Mouse (Mus musculus): ENCODE results near the gene Gpx3. TPM values are rescaled to one million over a fixed set of nuclear protein-coding genes. Genes with fewer than 3 reads are reported as not detected.

The Gpx3 gene
- polyA plus RNA-seq, 1 experiment from 2014 or later, result 156 TPM

DNA sequence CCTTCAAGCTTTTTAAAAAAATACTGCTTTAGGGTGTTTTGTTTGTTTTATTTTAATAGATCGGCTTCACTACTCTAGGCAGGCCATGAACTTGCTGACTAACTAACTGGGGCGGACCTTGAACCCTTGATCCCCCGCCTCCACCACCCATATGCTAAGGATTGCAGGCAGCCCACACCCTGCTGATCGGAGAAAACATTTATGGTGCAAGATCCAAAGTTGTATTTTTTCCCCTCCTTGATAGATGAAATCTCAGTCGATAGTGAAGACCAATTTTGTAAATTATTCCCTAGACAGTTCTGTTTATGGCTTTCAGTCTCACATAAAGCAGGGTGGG is 35.2 kb upstream of the Gpx3 start:
- Histone ChIP-seq H3K9ac (peak overlapping the region; percentile 97), H3K27me3 (no peaks in the 10 kb centered on the region), H3K9me3 (replicated peaks) (no peaks in the 10 kb centered on the region), H3K27ac (peak overlapping the region; percentile 90), H3K4me1 (peaks cover 39% of the 10 kb centered on the region), H3K36me3 (peaks cover 26% of the 10 kb centered on the region), H3K4me2 (peak overlapping the region; percentile 65), H3K4me3 (replicated peaks) (peak overlapping the region; percentile 68)
- peak; percentile 50 for ATAC-seq (replicated peaks; ENCODE audit: low FRiP score)
- under 1% methylated on average over 5 of the region's 5 CpGs for WGBS

GRCm38 (mm10) chr11:54867903-54868434 is 34.3 kb upstream of the Gpx3 start:
- peak overlapping the region; percentile 68 for H3K4me3 ChIP-seq (replicated peaks)
- no peak for ATAC-seq (replicated peaks; ENCODE audit: low FRiP score)
- no peaks in the 10 kb centered on the region for H3K27me3 ChIP-seq
- H3K4me1 ChIP-seq, result peaks cover 34% of the 10 kb centered on the region
- 76% methylated on average over 3 of the region's 3 CpGs for WGBS
- H3K4me2 ChIP-seq, result peak overlapping the region; percentile 65
- peak overlapping the region; percentile 37; the same call in 1 of the 2 replicates for H3K27ac ChIP-seq
- H3K9me3 ChIP-seq (replicated peaks), result no peaks in the 10 kb centered on the region
- H3K9ac ChIP-seq, result no peak overlapping the region
- H3K36me3 ChIP-seq, result peaks cover 36% of the 10 kb centered on the region

GRCm38 (mm10) chr11:54868445-54868844 is 33.8 kb upstream of the Gpx3 start:
- H3K4me1 ChIP-seq, result peaks cover 32% of the 10 kb centered on the region
- no peaks in the 10 kb centered on the region for H3K9me3 ChIP-seq (replicated peaks)
- H3K4me2 ChIP-seq, result peak overlapping the region; percentile 65; the same call in 1 of the 2 replicates
- peaks cover 41% of the 10 kb centered on the region for H3K36me3 ChIP-seq
- no peak overlapping the region for H3K4me3 ChIP-seq (replicated peaks)
- H3K27me3 ChIP-seq, result no peaks in the 10 kb centered on the region
- H3K9ac ChIP-seq, result no peak overlapping the region
- 70% methylated on average over 2 of the region's 2 CpGs for WGBS
- no peak for ATAC-seq (replicated peaks; ENCODE audit: low FRiP score)
- 0 out of 2 replicates have a peak overlapping the region, but pooled peaks have one; percentile 37 for H3K27ac ChIP-seq

DNA sequence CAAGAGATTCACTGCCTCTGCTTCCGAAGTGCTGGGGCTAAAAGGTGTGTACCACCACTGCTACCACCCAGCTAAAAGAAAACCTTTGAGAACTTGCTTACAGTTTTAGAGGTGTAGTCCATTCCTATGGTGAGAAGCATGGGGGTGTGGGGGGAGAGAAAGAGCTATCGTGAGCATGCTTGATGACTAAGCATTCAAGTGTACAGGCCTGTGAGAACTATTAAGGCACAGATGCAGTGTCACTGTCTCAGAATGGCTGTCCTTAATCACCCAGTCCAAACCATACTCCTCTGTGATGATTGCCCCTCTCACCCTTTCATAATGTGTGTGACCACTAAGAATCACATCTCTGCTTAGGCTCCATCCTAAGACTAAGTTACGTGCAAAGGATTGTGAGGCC is 32.9 kb upstream of the Gpx3 start:
- ATAC-seq (replicated peaks; ENCODE audit: low FRiP score), result no peak
- Histone ChIP-seq H3K4me2 (no peak overlapping the region), H3K4me3 (replicated peaks) (no peak overlapping the region), H3K4me1 (peaks cover 32% of the 10 kb centered on the region), H3K27me3 (no peaks in the 10 kb centered on the region), H3K36me3 (peaks cover 49% of the 10 kb centered on the region), H3K27ac (no peak overlapping the region), H3K9ac (no peak overlapping the region), H3K9me3 (replicated peaks) (no peaks in the 10 kb centered on the region)
- WGBS, result 78% methylated on average over 3 of the region's 3 CpGs

- H3K4me1 ChIP-seq, result peaks cover 24% of the 10 kb centered on the region
- no peak overlapping the region for H3K4me2 ChIP-seq
- H3K27ac ChIP-seq, result no peak overlapping the region
- 79% methylated on average over 7 of the region's 7 CpGs for WGBS
- ATAC-seq (replicated peaks; ENCODE audit: low FRiP score), result no peak
- no peaks in the 10 kb centered on the region for H3K9me3 ChIP-seq (replicated peaks)
- peaks cover 51% of the 10 kb centered on the region for H3K36me3 ChIP-seq
- no peak overlapping the region for H3K9ac ChIP-seq
- no peaks in the 10 kb centered on the region for H3K27me3 ChIP-seq
- no peak overlapping the region for H3K4me3 ChIP-seq (replicated peaks)
Observed at GRCm38 (mm10) chr11:54871831-54872537, 30.3 kb upstream of the Gpx3 start.

- H3K9ac ChIP-seq, result no peak overlapping the region
- peaks cover 35% of the 10 kb centered on the region for H3K36me3 ChIP-seq
- no peak overlapping the region for H3K27ac ChIP-seq
- ATAC-seq (replicated peaks; ENCODE audit: low FRiP score), result no peak
- peaks cover 4% of the 10 kb centered on the region for H3K4me1 ChIP-seq
- no peak overlapping the region for H3K4me2 ChIP-seq
- H3K4me3 ChIP-seq (replicated peaks), result no peak overlapping the region
- no peaks in the 10 kb centered on the region for H3K9me3 ChIP-seq (replicated peaks)
- no peaks in the 10 kb centered on the region for H3K27me3 ChIP-seq
- WGBS, result 90% methylated on average over 5 of the region's 5 CpGs
Observed at GRCm38 (mm10) chr11:54876031-54876430, 26.2 kb upstream of the Gpx3 start.

DNA sequence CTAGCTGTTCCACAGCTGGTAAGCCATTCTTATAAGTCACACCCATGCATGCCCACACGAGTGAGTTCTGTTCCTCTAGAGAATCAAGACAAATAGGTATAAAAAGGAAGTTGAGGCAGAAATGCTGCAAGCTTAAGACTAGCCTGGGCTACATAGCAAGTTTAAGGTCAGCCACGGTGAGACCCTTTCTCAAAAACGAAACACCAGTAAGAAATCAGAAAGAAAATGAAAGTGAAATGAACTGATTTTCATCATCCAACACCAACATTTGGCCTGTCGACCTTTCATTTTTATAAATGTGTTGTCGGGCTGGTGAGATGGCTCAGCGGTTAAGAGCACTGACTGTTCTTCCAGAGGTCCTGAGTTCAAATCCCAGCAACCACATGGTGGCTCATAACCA is 23.4 kb upstream of the Gpx3 start:
- Histone ChIP-seq H3K27ac (no peak overlapping the region), H3K9me3 (replicated peaks) (no peaks in the 10 kb centered on the region), H3K4me3 (replicated peaks) (no peak overlapping the region), H3K4me2 (no peak overlapping the region), H3K4me1 (peaks cover 18% of the 10 kb centered on the region), H3K36me3 (peaks cover 6% of the 10 kb centered on the region), H3K9ac (no peak overlapping the region), H3K27me3 (no peaks in the 10 kb centered on the region)
- no peak for ATAC-seq (replicated peaks; ENCODE audit: low FRiP score)
- WGBS, result 82% methylated on average over 6 of the region's 6 CpGs

GRCm38 (mm10) chr11:54879434-54879833 is 22.8 kb upstream of the Gpx3 start:
- Histone ChIP-seq H3K36me3 (peaks cover under 1% of the 10 kb centered on the region), H3K4me3 (replicated peaks) (no peak overlapping the region), H3K9me3 (replicated peaks) (no peaks in the 10 kb centered on the region), H3K4me1 (peaks cover 19% of the 10 kb centered on the region), H3K4me2 (no peak overlapping the region), H3K9ac (no peak overlapping the region), H3K27me3 (no peaks in the 10 kb centered on the region), H3K27ac (no peak overlapping the region)
- ATAC-seq (replicated peaks; ENCODE audit: low FRiP score), result no peak
- 35% methylated on average over 4 of the region's 4 CpGs for WGBS

DNA sequence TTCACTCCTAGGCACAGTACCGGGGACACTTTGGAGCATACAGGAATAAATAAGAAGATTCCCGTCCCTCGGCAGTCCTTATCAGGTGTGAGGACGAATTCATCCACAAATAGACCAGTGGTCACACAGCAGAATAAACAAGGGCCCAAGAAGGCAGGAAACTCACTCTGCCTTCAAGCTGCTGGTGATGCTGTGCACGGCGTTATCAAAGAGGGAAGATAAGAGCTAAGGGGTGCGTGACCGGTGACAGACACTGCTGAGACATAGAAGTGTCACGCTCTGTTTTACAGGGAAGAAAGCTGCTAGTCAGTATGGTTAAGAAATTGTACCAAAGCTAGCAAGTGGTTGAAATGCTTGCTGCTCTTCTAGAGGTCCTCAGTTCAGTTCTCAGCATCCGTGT is 22.3 kb upstream of the Gpx3 start:
- WGBS, result 82% methylated on average over 10 of the region's 10 CpGs
- H3K9me3 ChIP-seq (replicated peaks), result no peaks in the 10 kb centered on the region
- ATAC-seq (replicated peaks; ENCODE audit: low FRiP score), result no peak

GRCm38 (mm10) chr11:54881051-54881474 is 21.2 kb upstream of the Gpx3 start:
- WGBS, result 15% methylated on average over 2 of the region's 2 CpGs
- H3K9ac ChIP-seq, result no peak overlapping the region
- ATAC-seq (replicated peaks; ENCODE audit: low FRiP score), result peak; percentile 68; the same call in 1 of the 2 replicates
- H3K4me2 ChIP-seq, result no peak overlapping the region
- no peak overlapping the region for H3K4me3 ChIP-seq (replicated peaks)
- no peaks in the 10 kb centered on the region for H3K36me3 ChIP-seq
- H3K27ac ChIP-seq, result peak overlapping the region; percentile 72
- H3K27me3 ChIP-seq, result no peaks in the 10 kb centered on the region
- H3K9me3 ChIP-seq (replicated peaks), result no peaks in the 10 kb centered on the region
- H3K4me1 ChIP-seq, result peaks cover 31% of the 10 kb centered on the region

More for the DNA sequence above, 22.3 kb upstream of the Gpx3 start:
- Histone ChIP-seq H3K4me2 (no peak overlapping the region), H3K27me3 (no peaks in the 10 kb centered on the region), H3K36me3 (no peaks in the 10 kb centered on the region), H3K9ac (no peak overlapping the region), H3K27ac (no peak overlapping the region), H3K4me1 (peaks cover 24% of the 10 kb centered on the region), H3K4me3 (replicated peaks) (no peak overlapping the region)

DNA sequence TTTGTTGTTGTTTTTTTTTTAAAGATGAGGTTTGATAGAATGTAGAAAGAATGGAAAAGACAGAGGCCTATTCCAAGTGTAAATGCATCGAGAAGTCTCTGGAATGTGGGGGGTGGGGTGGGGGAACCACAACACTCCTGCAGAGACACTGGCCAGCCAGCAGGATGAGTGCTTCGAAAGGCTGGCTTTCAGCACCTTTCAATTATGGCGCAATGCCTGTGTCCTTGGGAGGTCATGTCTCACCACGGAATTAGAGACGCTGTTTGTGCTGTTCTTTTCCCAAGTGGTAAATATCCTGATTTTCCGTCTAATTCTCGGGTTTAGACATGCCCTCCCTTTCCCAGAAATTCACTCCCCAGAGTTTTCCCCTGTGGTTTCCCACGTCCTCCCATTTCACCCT is 19.6 kb upstream of the Gpx3 start:
- H3K4me2 ChIP-seq, result no peak overlapping the region
- 40% methylated on average over 8 of the region's 8 CpGs for WGBS
- H3K27ac ChIP-seq, result no peak overlapping the region
- ATAC-seq (replicated peaks; ENCODE audit: low FRiP score), result no peak
- no peaks in the 10 kb centered on the region for H3K27me3 ChIP-seq
- no peaks in the 10 kb centered on the region for H3K9me3 ChIP-seq (replicated peaks)
- H3K9ac ChIP-seq, result no peak overlapping the region
- no peaks in the 10 kb centered on the region for H3K36me3 ChIP-seq
- no peak overlapping the region for H3K4me3 ChIP-seq (replicated peaks)
- H3K4me1 ChIP-seq, result peaks cover 31% of the 10 kb centered on the region

DNA sequence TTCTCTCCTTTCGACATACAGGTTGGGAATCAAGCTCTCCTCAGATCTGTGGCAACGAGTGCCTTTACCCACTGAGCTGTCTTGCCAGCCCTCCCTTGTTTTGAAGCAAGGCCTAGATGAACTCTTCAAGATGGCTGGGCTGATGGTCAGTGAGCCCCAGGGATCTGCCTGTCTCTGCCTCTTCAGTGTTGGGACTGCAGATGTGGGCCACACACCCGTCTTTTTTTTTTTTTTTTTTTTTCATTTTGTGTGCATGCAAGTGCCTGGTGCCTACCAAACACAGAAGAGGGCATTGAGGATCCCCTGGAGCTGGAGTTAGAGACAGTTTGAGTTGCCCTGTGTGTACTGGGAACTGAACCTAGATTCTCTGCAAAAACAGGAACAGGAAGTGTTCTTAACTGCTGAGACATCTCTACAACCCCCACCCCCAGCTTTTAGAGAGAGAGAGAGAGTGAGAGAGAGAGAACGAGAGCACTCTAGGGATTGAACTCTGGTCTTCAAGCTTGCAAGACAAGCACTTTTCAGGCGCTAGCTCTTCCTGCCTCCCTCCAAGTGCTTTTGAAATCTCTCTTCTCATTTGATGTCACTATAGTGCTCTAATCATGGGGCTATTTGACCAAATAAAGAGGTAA is 17.9 kb upstream of the Gpx3 start:
- Histone ChIP-seq H3K9me3 (replicated peaks) (no peaks in the 10 kb centered on the region), H3K4me2 (no peak overlapping the region), H3K4me3 (replicated peaks) (no peak overlapping the region), H3K27ac (peak overlapping the region; percentile 84), H3K36me3 (no peaks in the 10 kb centered on the region), H3K27me3 (no peaks in the 10 kb centered on the region), H3K9ac (no peak overlapping the region), H3K4me1 (peaks cover 31% of the 10 kb centered on the region)
- 78% methylated on average over 5 of the region's 5 CpGs for WGBS
- ATAC-seq (replicated peaks; ENCODE audit: low FRiP score), result no peak

Measured in kidney, embryonic 15.5 days (tissue).